Mouse (Mus musculus) A20 (cell line): ENCODE results near the gene Myo9b.

Experiments used
- DNase-seq: peaks from one replicate; pipeline ENCODE4 v3.0.0-alpha.2; 2011; ENCODE audit warnings: low read depth, low spot score

Myo9b gene

GRCm38 (mm10) chr8:71366771-71367528 lies 94.4 kb downstream of the Myo9b start, which contains the start of gene Use1:
Use1 (plus strand) TSS chr8:71366848.
- peak; percentile 99 for DNase-seq

GRCm38 (mm10) chr8:71367529-71368176 lies 95.1 kb downstream of the Myo9b start:
- DNase-seq, result no peak

DNA sequence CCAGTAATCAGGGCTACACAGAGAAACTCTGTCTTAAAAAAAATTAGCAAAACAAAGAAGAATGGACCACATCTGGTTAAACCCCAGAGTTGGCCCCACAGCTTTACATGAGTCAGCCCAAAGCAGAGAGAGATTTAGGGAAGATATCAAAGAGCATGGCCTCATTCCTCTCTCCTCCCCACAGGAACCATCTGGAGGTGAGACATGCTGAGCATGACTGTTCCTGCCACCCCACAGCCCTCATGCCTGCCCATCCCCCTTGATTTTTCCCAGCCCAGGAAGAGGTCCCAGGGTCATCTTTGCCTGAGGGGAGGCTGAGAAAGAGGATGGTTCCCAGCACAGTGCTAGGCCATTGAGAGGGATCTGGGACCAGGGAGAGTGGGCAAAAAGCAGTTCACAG lies 95.9 kb downstream of the Myo9b start:
- DNase-seq, result no peak

DNA sequence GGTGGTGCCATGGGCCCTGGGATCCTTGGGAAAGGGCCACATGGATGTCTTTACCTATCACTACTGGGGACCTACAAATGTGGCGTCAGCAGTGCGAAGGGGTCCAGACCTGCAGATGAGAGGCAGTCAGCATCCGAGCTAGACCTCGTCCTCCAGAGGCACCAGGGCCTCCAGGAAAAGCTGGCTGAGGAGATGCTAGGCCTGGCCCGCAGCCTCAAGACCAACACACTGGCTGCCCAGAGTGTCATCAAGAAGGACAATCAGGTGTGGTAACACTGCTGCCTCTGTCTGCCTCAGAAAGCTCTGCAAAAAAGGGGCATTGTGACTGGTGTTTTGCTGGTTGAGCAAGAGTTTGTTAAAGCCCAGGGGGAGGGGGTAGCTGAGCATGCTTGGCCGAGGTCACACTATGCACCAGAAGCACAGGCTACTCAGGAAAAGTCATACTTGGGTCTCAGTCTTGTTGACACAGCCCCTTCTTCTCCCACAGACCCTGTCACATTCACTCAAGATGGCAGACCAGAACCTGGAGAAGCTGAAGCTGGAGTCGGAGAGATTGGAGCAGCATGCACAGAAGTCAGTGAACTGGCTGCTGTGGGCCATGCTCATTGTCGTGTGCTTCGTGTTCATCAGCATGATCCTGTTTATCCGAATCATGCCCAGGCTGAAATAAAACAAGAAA lies 96.7 kb downstream of the Myo9b start:
- no peak for DNase-seq

DNA sequence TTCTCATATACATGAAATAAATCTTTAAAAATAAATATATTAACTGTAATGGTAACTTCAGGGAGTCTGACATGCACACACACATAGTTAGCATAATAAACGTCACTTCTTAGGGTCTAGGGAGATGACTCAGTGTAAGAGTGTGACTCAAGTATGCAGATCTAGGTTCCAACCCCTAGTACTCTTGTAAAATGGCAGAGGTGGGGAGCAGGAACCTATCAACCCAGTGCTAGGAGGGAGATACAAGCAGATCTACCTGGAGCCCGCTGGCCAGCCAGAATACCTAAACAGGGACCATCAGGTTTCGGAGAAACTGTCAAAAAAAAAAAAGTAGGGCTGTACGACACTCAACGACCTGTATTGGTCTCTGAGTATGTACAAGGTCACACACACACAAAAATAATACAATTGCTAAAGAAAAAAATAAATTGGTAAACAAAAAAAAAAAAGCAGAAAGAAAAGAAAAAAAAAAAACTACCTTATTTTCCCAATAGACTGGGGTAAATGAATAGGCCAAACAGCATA lies 98.3 kb downstream of the Myo9b start:
- DNase-seq, result no peak

DNA sequence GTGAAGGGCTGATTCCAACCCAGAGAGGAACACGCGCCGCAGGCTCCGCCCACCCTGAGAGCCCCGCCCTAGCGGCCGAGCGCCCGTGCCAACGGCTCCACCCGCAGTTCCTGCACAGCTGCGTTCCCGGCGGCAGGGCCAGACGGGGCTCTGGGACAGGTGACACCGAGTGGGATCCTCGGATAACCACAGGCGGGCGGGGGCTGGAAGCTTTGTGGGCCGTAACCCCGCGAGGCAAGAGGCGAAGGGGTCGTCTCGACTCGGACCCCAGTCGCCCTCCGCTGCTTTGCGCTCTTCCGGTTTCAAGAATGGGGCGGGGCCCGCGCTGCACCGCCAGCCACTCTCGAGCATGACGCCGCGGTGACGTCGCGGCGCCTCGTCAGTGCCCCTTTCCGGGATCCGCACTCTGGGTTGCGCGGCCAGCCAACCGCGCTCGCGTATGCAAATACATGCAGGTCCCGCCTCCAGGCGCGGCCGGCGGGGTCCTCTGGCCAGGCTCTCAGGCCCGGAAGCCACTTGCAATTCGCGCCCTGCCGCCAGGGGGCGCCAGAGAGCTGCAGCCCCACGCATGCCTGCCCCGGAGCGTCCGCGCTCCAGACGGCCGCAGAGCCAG lies 98.8 kb downstream of the Myo9b start, which contains the start of gene Ocel1:
Ocel1 (plus strand) TSS at position 63 of the 613 bp plus-strand sequence.
- peak; percentile 100 for DNase-seq

DNA sequence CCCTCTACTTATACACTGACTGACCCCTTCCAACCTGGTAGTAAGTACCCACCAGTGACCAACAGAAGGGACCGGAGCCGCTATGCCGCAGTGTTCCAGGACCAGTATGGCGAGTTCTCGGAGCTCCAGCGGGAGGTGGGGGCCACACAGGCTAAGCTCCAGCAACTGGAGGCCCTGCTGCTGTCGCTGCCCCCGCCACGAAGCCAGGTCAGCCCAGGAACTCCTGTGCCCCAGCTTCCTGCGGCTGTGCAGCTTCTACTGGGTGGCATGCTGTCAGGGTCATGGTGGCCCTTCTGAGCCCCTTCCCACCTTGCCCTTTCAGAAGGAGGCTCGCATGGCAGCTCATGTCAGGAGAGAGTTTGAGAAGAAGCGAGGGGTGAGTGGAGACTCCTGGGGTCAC lies 99.9 kb downstream of the Myo9b start:
- DNase-seq, result no peak

GRCm38 (mm10) chr8:71373000-71373399 lies 100.5 kb downstream of the Myo9b start:
- DNase-seq, result no peak

DNA sequence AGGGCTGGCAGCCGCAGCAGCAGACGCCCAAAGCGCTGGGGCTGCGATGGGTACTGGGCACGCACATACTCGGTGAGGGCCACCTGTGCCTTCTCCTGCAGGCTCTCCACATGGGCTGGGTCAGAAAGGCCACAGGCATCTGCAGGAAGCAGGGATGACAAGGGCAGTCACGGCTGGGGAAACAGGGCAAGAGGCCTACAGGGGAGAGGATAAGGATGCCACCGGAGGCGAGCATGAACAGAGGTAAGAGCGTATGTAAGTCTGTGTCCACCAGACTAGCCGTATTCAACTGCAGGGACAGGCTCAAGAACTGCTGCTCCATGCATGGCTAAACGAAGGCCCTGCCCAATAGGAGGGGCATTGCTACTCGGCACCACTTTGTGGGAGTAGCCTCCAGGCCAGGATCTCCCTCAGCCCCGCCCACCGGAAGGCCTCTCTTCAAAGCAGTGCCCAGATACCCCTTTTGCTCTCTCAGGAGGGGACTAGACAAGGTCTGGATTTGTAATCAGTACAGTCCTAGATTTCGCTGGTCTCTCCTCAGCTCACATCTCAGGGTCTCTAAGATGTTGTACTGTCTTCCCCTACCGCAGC lies 102.2 kb downstream of the Myo9b start:
- peak; percentile 56 for DNase-seq

- DNase-seq, result peak; percentile 90
Observed at GRCm38 (mm10) chr8:71375581-71376422, 103.3 kb downstream of the Myo9b start.

DNA sequence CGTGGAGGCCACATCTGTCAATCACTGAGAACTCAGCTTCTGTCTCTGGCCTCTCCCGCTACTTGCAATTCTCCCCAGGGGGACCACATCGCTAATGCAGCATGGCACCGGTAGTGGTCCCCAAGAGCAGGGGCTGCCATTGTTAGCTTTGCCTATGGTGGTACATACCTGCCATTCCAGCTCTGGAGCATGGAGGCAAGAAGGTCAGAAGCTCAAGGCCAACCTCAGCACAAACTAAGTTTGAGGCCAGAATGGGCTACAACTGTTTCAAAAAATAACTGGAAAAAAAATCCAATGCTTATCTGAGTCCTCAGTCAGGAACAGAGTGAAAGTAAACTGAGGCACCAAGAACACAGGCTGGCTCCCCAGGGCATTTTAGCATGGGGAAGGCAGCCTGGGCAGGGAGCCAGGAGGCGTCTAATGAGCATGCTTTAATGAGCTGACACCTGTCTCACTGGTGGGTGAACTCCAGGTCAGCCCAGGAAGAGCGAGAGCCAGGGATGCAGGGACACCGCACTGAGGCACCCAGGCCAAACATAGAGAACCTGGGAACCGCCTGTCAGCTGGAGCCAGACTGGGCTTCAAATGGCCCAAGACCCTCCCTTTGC lies 104.0 kb downstream of the Myo9b start:
- DNase-seq, result peak; percentile 22

- no peak for DNase-seq
Observed at GRCm38 (mm10) chr8:71379008-71379407, 106.5 kb downstream of the Myo9b start.

DNA sequence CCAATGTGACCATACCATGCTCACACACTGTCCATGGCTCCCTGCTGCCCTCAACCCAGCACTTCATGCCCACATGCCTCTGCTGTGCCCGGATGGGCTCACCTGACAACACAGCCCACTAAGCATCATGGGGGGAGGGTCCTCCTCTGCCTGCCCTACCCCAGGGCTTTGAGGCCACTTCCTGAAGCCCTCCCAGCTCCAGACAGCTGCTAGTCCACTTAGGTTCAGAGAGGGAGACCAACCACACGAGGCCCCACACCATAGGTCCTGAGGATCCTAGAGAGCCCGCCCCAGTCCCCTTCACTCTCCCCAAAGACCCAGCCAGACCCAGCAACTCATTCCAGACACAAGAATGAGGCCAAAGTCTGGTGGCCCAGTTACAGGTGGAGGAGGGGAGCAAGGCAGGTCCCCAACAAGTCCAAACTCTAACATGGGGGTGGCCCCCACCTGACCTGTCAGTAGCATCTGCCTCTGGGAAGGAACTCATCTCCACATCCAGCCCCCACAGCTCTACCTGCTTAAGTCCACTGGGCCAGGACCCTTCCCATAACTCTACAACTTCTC lies 107.1 kb downstream of the Myo9b start:
- no peak for DNase-seq

- peak; percentile 48 for DNase-seq
Observed at GRCm38 (mm10) chr8:71380178-71381171, 108.0 kb downstream of the Myo9b start.

DNA sequence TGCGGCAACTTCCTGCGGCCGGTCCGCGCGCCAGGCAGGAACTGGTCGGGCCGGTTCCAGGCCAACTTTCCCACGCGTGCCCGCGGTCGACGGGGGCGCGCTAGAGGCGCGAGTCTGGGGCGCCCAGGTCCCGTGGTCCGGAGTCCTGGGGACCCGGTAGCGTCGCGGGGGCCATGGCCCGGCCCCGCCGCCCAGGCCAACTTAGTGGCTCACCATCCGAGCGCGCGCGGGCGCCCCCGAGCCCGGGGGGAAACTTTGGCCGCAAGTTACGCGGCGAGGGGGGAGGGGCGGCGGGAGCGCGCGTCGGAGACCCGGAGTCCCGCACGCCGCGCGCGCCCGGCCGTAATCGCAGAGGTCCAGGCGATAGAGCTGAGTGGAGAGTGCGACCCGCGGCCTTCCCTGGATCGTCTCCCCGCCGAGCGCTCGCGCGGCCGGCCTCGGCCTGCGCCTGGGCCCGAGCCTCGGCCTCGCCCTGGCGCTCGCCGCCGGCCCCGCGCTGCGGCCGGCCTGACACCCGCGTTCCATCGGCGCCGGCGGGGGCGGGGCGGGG lies 109.0 kb downstream of the Myo9b start, which contains the start of gene Nr2f6:
Nr2f6 (minus strand) TSS at position 540 of the 550 bp plus-strand sequence.
- DNase-seq, result peak; percentile 85

GRCm38 (mm10) chr8:71381971-71382961 lies 109.8 kb downstream of the Myo9b start:
- DNase-seq, result peak; percentile 87

GRCm38 (mm10) chr8:71383396-71383795 lies 110.9 kb downstream of the Myo9b start:
- no peak for DNase-seq
